Mouse (Mus musculus): ENCODE results near the gene Sulf2. TPM values are rescaled to one million over a fixed set of nuclear protein-coding genes. Genes with fewer than 3 reads are reported as not detected.
A peak's percentile ranks its signal among the peaks of the same experiment; 100 is the strongest.

Sulf2 gene
- polyA plus RNA-seq, 1 experiment from 2014 or later, result 37.6 TPM

GRCm38 (mm10) chr2:166164601-166165000 is 9.1 kb upstream of the Sulf2 start:
- no peaks in the 10 kb centered on the region for H3K27me3 ChIP-seq (replicated peaks; ENCODE audit: control insufficient read depth, insufficient read depth, low read length)
- no peak overlapping the region for H3K9ac ChIP-seq (replicated peaks; ENCODE audit: low read depth, low read length)
- no peaks in the 10 kb centered on the region for H3K9me3 ChIP-seq (ENCODE audit: control insufficient read depth, low read length)
- no peaks in the 10 kb centered on the region for H3K36me3 ChIP-seq (ENCODE audit: control insufficient read depth, insufficient read depth)
- ATAC-seq, result no peak
- no peak overlapping the region for H3K4me3 ChIP-seq (replicated peaks; ENCODE audit: low read length)
- whole genome bisulfite sequencing, result 95% methylated on average over 1 of the region's 1 CpGs
- peaks cover 3% of the 10 kb centered on the region; the same call in 1 of the 2 replicates for H3K4me1 ChIP-seq (replicated peaks; ENCODE audit: control insufficient read depth, insufficient read depth, low read length)
- no peak overlapping the region for H3K4me2 ChIP-seq (ENCODE audit: low read length)
- no peak overlapping the region for H3K27ac ChIP-seq (ENCODE audit: low read length)

DNA sequence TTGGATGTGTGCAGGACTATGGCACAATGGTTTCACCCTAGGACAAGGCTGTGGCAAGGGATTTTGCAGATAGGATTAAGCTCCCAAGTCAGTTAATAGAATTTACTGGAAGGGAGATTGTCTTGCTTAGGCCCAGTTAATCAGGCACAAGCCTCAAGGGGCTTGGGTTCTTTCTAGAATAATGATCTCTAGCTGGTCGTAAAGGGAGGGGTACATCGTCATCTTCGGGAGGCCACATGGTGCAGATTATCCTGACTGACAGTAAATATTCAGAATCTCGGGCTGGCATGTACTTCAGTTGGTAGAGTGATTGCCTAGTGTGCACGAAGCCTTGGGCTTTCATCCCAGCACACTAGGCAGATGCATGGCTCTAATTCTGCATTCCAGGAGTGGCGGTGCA is 8.5 kb upstream of the Sulf2 start:
- Histone ChIP-seq H3K4me3 (replicated peaks; ENCODE audit: low read length) (no peak overlapping the region), H3K36me3 (ENCODE audit: control insufficient read depth, insufficient read depth) (no peaks in the 10 kb centered on the region), H3K9ac (replicated peaks; ENCODE audit: low read depth, low read length) (no peak overlapping the region), H3K27me3 (replicated peaks; ENCODE audit: control insufficient read depth, insufficient read depth, low read length) (no peaks in the 10 kb centered on the region), H3K4me1 (replicated peaks; ENCODE audit: control insufficient read depth, insufficient read depth, low read length) (peaks cover 2% of the 10 kb centered on the region; the same call in 1 of the 2 replicates), H3K4me2 (ENCODE audit: low read length) (no peak overlapping the region), H3K9me3 (ENCODE audit: control insufficient read depth, low read length) (no peaks in the 10 kb centered on the region), H3K27ac (ENCODE audit: low read length) (no peak overlapping the region)
- WGBS, result 47% methylated on average over 6 of the region's 6 CpGs
- ATAC-seq, result no peak

- H3K36me3 ChIP-seq (ENCODE audit: control insufficient read depth, insufficient read depth), result no peaks in the 10 kb centered on the region
- H3K9ac ChIP-seq (replicated peaks; ENCODE audit: low read depth, low read length), result no peak overlapping the region
- H3K4me2 ChIP-seq (ENCODE audit: low read length), result no peak overlapping the region
- 46% methylated on average over 5 of the region's 5 CpGs for WGBS
- no peak overlapping the region for H3K27ac ChIP-seq (ENCODE audit: low read length)
- no peaks in the 10 kb centered on the region for H3K4me1 ChIP-seq (replicated peaks; ENCODE audit: control insufficient read depth, insufficient read depth, low read length)
- H3K9me3 ChIP-seq (ENCODE audit: control insufficient read depth, low read length), result no peaks in the 10 kb centered on the region
- no peak for ATAC-seq
- H3K27me3 ChIP-seq (replicated peaks; ENCODE audit: control insufficient read depth, insufficient read depth, low read length), result no peaks in the 10 kb centered on the region; the same call in 1 of the 2 replicates
- H3K4me3 ChIP-seq (replicated peaks; ENCODE audit: low read length), result no peak overlapping the region
Observed at GRCm38 (mm10) chr2:166163252-166163651, 7.8 kb upstream of the Sulf2 start.

- Histone ChIP-seq H3K4me3 (replicated peaks; ENCODE audit: low read length) (no peak overlapping the region), H3K9me3 (ENCODE audit: control insufficient read depth, low read length) (no peaks in the 10 kb centered on the region), H3K4me2 (ENCODE audit: low read length) (no peak overlapping the region), H3K27ac (ENCODE audit: low read length) (no peak overlapping the region), H3K9ac (replicated peaks; ENCODE audit: low read depth, low read length) (no peak overlapping the region), H3K4me1 (replicated peaks; ENCODE audit: control insufficient read depth, insufficient read depth, low read length) (no peaks in the 10 kb centered on the region), H3K36me3 (ENCODE audit: control insufficient read depth, insufficient read depth) (no peaks in the 10 kb centered on the region), H3K27me3 (replicated peaks; ENCODE audit: control insufficient read depth, insufficient read depth, low read length) (peaks cover 9% of the 10 kb centered on the region)
- 82% methylated on average over 5 of the region's 5 CpGs for WGBS
- ATAC-seq, result no peak
Observed at GRCm38 (mm10) chr2:166162160-166162559, 6.7 kb upstream of the Sulf2 start.

GRCm38 (mm10) chr2:166159276-166159675 is 3.8 kb upstream of the Sulf2 start:
- Histone ChIP-seq H3K27me3 (replicated peaks; ENCODE audit: control insufficient read depth, insufficient read depth, low read length) (peaks cover 23% of the 10 kb centered on the region), H3K4me1 (replicated peaks; ENCODE audit: control insufficient read depth, insufficient read depth, low read length) (peaks cover 13% of the 10 kb centered on the region)
- WGBS, result 89% methylated on average over 7 of the region's 7 CpGs

GRCm38 (mm10) chr2:166157767-166158561 is 2.5 kb upstream of the Sulf2 start:
- 77% methylated on average over 12 of the region's 12 CpGs for WGBS
- no peak for ATAC-seq
- no peak overlapping the region for H3K27ac ChIP-seq (ENCODE audit: low read length)

More at GRCm38 (mm10) chr2:166159276-166159675, 3.8 kb upstream of the Sulf2 start:
- Histone ChIP-seq H3K9me3 (ENCODE audit: control insufficient read depth, low read length) (no peaks in the 10 kb centered on the region), H3K4me3 (replicated peaks; ENCODE audit: low read length) (no peak overlapping the region), H3K27ac (ENCODE audit: low read length) (no peak overlapping the region), H3K4me2 (ENCODE audit: low read length) (no peak overlapping the region), H3K9ac (replicated peaks; ENCODE audit: low read depth, low read length) (no peak overlapping the region), H3K36me3 (ENCODE audit: control insufficient read depth, insufficient read depth) (no peaks in the 10 kb centered on the region)
- ATAC-seq, result no peak

GRCm38 (mm10) chr2:166157144-166157543 is 1.7 kb upstream of the Sulf2 start:
- ATAC-seq, result no peak
- WGBS, result 89% methylated on average over 2 of the region's 2 CpGs
- Histone ChIP-seq H3K4me3 (replicated peaks; ENCODE audit: low read length) (no peak overlapping the region), H3K36me3 (ENCODE audit: control insufficient read depth, insufficient read depth) (no peaks in the 10 kb centered on the region), H3K4me2 (ENCODE audit: low read length) (no peak overlapping the region), H3K9ac (replicated peaks; ENCODE audit: low read depth, low read length) (no peak overlapping the region), H3K27me3 (replicated peaks; ENCODE audit: control insufficient read depth, insufficient read depth, low read length) (peaks cover 33% of the 10 kb centered on the region), H3K4me1 (replicated peaks; ENCODE audit: control insufficient read depth, insufficient read depth, low read length) (peaks cover 33% of the 10 kb centered on the region), H3K27ac (ENCODE audit: low read length) (no peak overlapping the region), H3K9me3 (ENCODE audit: control insufficient read depth, low read length) (no peaks in the 10 kb centered on the region)

More at GRCm38 (mm10) chr2:166157767-166158561, 2.5 kb upstream of the Sulf2 start:
- Histone ChIP-seq H3K4me2 (ENCODE audit: low read length) (no peak overlapping the region), H3K9ac (replicated peaks; ENCODE audit: low read depth, low read length) (no peak overlapping the region), H3K4me1 (replicated peaks; ENCODE audit: control insufficient read depth, insufficient read depth, low read length) (peaks cover 26% of the 10 kb centered on the region), H3K36me3 (ENCODE audit: control insufficient read depth, insufficient read depth) (no peaks in the 10 kb centered on the region), H3K4me3 (replicated peaks; ENCODE audit: low read length) (no peak overlapping the region), H3K9me3 (ENCODE audit: control insufficient read depth, low read length) (no peaks in the 10 kb centered on the region), H3K27me3 (replicated peaks; ENCODE audit: control insufficient read depth, insufficient read depth, low read length) (peaks cover 32% of the 10 kb centered on the region)

DNA sequence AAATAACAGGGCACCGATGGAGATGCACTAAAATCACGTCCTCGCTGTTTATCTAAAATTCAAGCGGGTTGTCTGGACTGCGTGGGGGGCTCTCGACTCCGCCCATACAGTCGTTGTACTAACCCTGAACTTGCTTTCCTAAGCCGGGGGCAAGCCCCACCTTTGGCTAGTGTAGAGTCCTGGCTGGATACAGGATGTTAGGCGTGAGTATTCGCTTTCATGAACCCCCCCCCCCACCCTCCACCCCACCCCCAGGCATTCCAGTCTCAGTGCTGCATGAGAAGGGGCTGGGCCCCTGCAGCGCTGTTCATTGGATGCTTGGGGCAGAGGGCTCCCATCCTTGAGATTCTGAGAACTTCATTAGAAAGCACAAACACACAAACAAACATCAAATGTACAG is 659 bp upstream of the Sulf2 start:
- Histone ChIP-seq H3K4me3 (replicated peaks; ENCODE audit: low read length) (no peak overlapping the region), H3K4me1 (replicated peaks; ENCODE audit: control insufficient read depth, insufficient read depth, low read length) (peaks cover 43% of the 10 kb centered on the region), H3K27ac (ENCODE audit: low read length) (no peak overlapping the region), H3K4me2 (ENCODE audit: low read length) (no peak overlapping the region; the same call in 1 of the 2 replicates), H3K9me3 (ENCODE audit: control insufficient read depth, low read length) (no peaks in the 10 kb centered on the region), H3K9ac (replicated peaks; ENCODE audit: low read depth, low read length) (no peak overlapping the region), H3K36me3 (ENCODE audit: control insufficient read depth, insufficient read depth) (no peaks in the 10 kb centered on the region), H3K27me3 (replicated peaks; ENCODE audit: control insufficient read depth, insufficient read depth, low read length) (peaks cover 33% of the 10 kb centered on the region)
- no peak for ATAC-seq
- 15% methylated on average over 12 of the region's 12 CpGs for WGBS

DNA sequence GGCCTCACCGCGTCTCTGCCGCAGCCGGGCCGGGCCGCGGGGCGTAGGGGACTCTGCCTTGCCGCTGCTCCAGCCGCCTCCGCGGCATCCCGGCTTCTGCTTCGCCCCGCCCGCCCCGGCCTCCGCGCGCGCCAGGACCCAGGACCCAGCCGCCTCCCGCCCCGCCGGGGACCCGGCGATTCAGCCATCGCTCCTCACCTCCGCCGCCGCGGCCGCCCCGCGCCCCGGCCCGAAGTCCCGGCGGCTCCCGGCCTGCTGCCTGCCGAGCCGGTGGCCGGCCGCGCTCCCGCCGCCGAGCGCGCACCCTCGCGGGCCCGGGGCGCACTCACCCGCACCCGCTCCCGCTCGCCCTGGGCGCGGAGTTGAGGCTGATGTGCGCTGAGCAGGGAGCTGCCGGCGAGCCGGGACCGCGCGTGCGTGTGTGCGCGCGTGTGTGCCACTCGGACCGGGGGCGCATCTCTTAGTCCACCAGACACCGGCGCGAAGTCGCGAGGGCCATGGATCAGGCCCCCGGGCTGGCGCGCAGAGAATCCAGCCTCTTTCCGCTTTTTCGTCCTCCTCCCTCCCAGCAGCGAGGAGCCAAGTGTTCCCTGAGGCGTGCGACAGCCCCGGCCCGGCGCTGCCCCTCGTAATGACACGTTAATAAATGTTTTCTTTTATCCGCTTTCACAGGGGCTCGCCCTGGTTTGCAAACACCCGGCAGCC is 562 bp downstream of the Sulf2 start:
- H3K36me3 ChIP-seq (ENCODE audit: control insufficient read depth, insufficient read depth), result no peaks in the 10 kb centered on the region
- peak overlapping the region; percentile 77 for H3K9ac ChIP-seq (replicated peaks; ENCODE audit: low read depth, low read length)
- H3K27ac ChIP-seq (ENCODE audit: low read length), result peak overlapping the region; percentile 24
- WGBS, result under 1% methylated on average over 82 of the region's 95 CpGs
- peak overlapping the region; percentile 65 for H3K4me3 ChIP-seq (replicated peaks; ENCODE audit: low read length)
- ATAC-seq, result peak; percentile 39
- H3K27me3 ChIP-seq (replicated peaks; ENCODE audit: control insufficient read depth, insufficient read depth, low read length), result peaks cover 33% of the 10 kb centered on the region
- peaks cover 49% of the 10 kb centered on the region for H3K4me1 ChIP-seq (replicated peaks; ENCODE audit: control insufficient read depth, insufficient read depth, low read length)
- no peaks in the 10 kb centered on the region for H3K9me3 ChIP-seq (ENCODE audit: control insufficient read depth, low read length)
- H3K4me2 ChIP-seq (ENCODE audit: low read length), result peak overlapping the region; percentile 95
